Mouse (Mus musculus) lung, adult 2 months (tissue): Measurements from ENCODE around the gene Wdr11.

ENCODE experiments used
- CTCF ChIP-seq: fragments of 200-500 bp; IDR thresholded peaks from 2 replicates; pipeline ENCODE4 v1.5.1; 2011; ENCODE audit warnings: mild to moderate bottlenecking, low read length, control low read depth; ENCODE audit not compliant: insufficient read depth
- POLR2A ChIP-seq: fragments of 200-500 bp; IDR thresholded peaks from 2 replicates; pipeline ENCODE4 v1.6.1; 2011; ENCODE audit warnings: low read depth, mild to moderate bottlenecking, control low read depth, low read length, borderline replicate concordance; ENCODE audit errors: extremely low read depth

GRCm38 (mm10) chr7:129652901-129653460, 61.3 kb downstream of the Wdr11 start:
- TF ChIP-seq POLR2A (no peak), CTCF (no peak)
